Mouse (Mus musculus) C2C12 (cell line): ENCODE results near the gene Sh3rf3.

Experiments used
- CTCF ChIP-seq: IDR thresholded peaks from one replicate; pipeline ENCODE4 v1.5.1; 2011; ENCODE audit not compliant: control insufficient read depth, insufficient read depth, insufficient read length
- USF1 ChIP-seq: IDR thresholded peaks from one replicate; pipeline ENCODE4 v1.6.1; 2011; ENCODE audit warnings: low read depth, mild to moderate bottlenecking, control low read depth, moderate library complexity

DNA sequence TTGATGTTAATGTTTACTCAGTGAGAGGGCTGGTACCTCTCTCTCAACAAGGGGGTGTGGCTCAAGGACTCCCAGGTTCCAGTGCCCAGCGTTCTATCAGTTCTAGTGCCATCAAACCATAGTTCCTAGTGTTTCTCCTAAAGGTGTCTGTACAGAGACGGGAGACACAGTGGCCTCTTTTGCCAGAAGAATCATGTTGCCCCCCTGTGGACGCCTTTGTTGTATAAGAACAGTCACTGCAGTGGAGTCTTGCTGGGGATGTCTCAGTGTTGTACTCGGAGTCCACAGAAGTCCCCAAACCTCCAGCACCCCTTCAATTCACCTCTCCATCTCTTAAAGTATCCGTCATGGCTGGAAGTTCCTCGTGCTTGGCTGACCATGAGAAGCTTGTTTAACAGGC, 92.1 kb downstream of the Sh3rf3 start:
- TF ChIP-seq CTCF (no peak), USF1 (no peak)
